Mouse (Mus musculus): ENCODE results near the gene Olfr68.
"Not testable (repeated sequence)": the region's sequence is repeated elsewhere in the genome, so short reads cannot be mapped to it uniquely, and the experiment has no call there.

The Olfr68 gene

DNA sequence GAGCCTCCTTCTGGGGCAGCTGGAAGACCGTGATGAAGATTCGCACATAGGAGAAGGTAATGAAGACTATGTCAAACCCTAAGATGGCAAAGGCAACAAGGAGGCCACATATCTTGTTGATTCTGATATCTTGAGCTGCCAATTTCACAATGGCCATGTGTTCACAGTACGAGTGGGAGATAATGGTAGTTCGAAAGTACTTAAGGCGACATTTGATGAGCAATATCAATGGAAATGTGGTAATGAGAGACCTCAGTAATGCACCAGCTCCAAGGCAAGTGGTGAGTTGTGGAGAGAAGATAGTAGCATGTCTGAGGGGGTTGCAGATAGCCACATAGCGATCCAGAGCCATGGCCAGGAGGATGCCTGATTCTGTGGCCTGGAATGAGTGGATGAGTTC lies 11.8 kb downstream of the Olfr68 start:
- DNase-seq (ENCODE audit: extremely low spot score, low spot score) = not testable (repeated sequence)

DNA sequence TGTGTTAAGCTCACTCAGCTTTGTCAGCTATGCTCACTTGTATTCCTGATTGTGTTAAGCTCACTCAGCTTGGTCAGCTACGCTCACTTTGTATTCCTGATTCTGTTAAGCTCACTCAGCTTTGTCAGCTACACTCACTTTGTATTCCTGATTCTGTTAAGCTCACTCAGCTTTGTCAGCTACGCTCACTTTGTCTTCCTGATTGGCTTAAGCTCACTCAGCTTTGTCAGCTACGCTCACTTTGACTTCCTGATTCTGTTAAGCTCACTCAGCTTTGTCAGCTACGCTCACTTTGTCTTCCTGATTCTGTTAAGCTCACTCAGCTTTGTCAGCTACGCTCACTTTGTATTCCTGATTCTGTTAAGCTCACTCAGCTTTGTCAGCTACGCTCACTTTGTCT lies 17.3 kb downstream of the Olfr68 start:
- DNase-seq (ENCODE audit: extremely low spot score, low spot score) = not testable (repeated sequence)

DNA sequence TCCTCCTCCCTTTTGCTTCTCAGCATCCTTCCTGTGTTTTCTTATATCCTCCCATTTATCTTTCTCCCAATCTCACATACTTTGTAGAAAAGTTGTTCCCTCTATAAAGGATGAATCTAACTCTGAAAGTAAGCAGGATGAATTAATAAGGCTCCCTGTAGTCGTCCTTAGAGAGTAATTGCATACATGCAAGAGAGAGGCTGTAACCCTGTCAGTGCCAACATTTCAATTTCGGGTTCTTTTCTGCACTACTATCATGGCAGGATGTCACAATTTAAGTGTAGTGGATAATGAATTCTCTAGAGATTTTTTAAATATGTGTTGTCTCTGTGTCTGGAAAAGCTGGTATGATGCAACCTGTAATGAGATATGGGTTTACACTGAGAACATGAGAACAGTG lies 22.3 kb downstream of the Olfr68 start, which contains the start of gene Olfr630:
TSS of gene Olfr630 (minus strand) at position 101 of the 400 bp plus-strand sequence.
- no peak for DNase-seq (ENCODE audit: extremely low spot score, low spot score)

DNA sequence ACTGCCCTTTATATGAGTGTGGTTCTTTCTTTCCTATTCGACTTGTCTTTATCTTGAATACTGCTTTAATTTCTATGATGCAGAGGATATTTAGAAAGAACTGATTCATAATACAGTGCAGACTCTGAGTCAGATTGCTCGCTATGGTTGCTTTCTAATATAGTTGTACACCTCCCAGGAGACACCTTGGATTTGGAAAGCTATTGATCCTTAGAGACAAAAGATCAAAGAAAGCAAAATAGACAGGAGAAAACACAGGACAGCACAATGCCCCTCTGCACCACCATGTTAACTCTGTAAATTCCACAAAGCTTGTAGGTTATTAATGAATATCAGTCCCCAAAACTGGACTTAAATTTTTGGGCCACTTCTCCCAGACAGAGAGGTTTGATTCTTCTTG lies 34.7 kb downstream of the Olfr68 start, which contains the start of gene Olfr629:
TSS of gene Olfr629 (minus strand) at position 101 of the 400 bp plus-strand sequence.
- no peak for DNase-seq (ENCODE audit: extremely low spot score, low spot score)

DNA sequence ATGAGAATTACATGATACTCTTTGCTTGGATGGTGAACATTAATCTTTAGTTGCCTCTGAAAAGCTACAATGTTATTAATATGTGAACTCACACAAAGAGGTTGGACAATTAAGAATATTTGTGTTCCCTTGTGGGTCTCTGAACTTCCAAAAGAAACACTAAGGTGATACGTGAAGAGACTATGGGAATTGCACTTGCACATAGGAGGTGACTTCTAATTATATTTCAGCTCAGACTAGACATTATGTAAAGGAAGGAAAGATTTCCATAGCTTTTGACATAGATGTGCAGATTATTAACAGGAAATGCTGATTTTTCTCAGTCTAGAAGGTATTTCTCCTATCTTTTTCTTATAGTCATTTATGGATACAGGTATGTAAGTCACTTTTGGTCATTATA lies 49.4 kb downstream of the Olfr68 start, which contains the start of gene Olfr628:
TSS of gene Olfr628 (plus strand) at position 301 of the 400 bp plus-strand sequence.
- DNase-seq (ENCODE audit: extremely low spot score, low spot score) = no peak
